Mouse (Mus musculus) brain, embryonic 14.5 days (tissue): ENCODE measurements around the gene Cyp2a4. TPM values are rescaled to one million over a fixed set of nuclear protein-coding genes. Genes with fewer than 3 reads are reported as not detected.
"Not testable (repeated sequence)": the region's sequence is repeated elsewhere in the genome, so short reads cannot be mapped to it uniquely, and the experiment has no call there.

ENCODE experiments used
- DNase-seq: peaks from one replicate; pipeline ENCODE4 v3.0.0-alpha.2; 2011; ENCODE audit warnings: low read depth
- polyA plus RNA-seq: library from polyadenylated mRNA; depleted of rRNA; stranded (reverse); fragments of >200 nt; gene quantifications from 2 replicates; pipeline ENCODE4 v1.2.3, GENCODE M21; 2012; rRNA removed

Cyp2a4 gene
- not detected in 2 replicates for polyA plus RNA-seq

GRCm38 (mm10) chr7:26306926-26307325 lies at the start of gene Cyp2a4:
Cyp2a4 (plus strand) TSS chr7:26307169.
- not testable (repeated sequence) for DNase-seq

- DNase-seq: not testable (repeated sequence)
These were observed 46.9 kb upstream of the Cyp2a4 start, which contains the start of gene Vmn1r184 for GRCm38 (mm10) chr7:26260034-26260433. Vmn1r184 (plus strand) TSS chr7:26260334.

DNA sequence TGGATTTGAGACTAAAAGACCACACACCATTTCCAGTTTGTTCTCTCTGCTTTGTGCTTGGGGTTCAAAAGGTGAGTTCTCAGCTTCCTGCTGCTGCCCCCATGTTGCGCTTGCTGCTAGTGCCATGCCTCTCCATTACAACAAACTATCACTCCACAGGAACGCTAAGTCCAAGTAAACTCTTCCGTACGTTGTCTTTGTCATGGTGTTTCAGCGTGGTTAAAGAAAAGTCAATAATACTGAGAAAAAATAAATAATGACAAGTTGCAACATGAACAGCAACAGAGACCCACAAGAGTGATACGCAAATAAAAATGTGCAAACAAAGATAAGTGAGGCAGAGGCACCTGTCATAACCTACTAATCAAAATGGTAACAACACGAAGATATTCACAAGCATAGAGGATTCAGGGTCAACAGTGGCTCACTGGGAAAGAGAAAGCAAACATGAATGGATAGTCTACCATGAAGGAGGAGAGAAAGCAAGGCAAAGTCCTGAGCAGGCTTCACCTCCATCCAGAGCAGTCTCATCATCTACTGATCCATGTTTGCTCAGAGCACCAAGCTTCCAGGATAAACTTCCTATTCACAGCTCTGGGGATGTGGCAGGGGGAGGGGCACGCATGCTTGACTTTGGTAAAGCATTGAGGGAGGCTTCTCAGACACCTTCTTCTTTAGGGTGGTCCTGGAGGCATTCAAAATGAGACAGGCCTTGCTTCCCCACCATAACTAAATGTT lies 3.4 kb upstream of the Cyp2a4 start:
- not testable (repeated sequence) for DNase-seq

DNA sequence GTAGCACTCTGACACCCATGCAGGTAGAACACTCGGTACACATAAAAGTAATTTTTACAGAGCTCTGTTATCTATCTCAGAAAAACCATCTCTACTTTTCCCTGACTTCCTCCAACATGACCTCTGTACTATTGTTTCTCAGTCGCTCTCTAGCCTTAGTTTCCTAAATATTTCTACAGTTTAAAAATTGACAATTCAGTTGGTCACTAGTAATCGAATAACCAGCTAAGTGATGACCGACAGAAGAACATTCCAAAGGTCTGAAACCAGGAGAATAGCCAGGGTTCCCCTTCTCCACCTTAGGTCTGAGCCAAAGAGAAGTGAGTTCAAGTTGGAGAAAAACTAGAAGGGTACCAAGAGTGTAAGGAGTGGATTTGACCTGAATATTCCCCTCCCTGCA lies 4.8 kb downstream of the Cyp2a4 start:
- not testable (repeated sequence) for DNase-seq

- DNase-seq: not testable (repeated sequence)
These were observed 8.2 kb downstream of the Cyp2a4 start for GRCm38 (mm10) chr7:26315194-26315593.

DNA sequence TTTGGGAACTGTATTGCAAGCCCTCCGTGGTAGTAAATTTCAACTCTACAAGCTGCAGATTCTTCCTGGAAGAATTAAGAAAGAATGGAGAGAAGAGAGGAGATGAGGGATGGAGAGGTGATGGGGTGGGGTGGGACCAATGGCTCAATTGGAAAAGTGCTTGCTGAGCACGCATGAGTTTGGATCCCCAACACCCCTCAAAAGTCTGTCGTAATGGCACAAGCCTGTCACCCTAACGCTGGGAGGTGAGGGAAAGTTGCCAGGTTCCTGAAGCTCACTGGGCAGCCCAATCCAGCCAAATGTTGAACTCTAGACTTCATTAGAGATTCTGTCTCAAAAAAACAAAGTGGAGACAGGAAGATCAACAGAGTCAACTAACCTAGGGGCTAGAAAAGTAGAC lies 8.8 kb downstream of the Cyp2a4 start:
- not testable (repeated sequence) for DNase-seq

- not testable (repeated sequence) for DNase-seq
These were observed 13.4 kb downstream of the Cyp2a4 start for GRCm38 (mm10) chr7:26320361-26320760.

DNA sequence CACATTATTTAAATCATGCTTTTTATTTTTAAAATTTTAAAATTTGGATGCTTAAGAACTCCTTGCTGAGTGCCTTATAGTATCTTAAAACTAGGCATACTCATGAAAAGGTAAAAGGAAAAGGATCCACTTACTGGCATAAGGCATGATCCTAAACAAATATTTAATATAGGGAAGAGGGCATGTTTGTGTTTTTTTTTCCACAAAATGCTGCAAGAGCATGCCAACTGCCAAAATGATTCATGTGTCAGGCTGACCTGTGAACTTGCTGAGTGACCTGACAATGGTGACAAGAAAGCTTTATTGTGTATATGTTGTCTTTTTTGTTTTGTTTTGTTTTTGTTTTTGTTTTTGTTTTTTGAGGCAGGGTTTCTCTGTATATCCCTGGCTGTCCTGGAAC lies 43.2 kb downstream of the Cyp2a4 start:
- DNase-seq: not testable (repeated sequence)

- not testable (repeated sequence) for DNase-seq
These were observed 45.3 kb downstream of the Cyp2a4 start for GRCm38 (mm10) chr7:26352258-26352657.

- DNase-seq: not testable (repeated sequence)
These were observed 49.8 kb downstream of the Cyp2a4 start for GRCm38 (mm10) chr7:26356719-26357118.

Other genes starting within 250 kb of the Cyp2a4 start
- not detected in 2 replicates for gene Cyp2b13, start 245.7 kb upstream of the Cyp2a4 start, polyA plus RNA-seq
- not detected in 2 replicates for gene Cyp2b9, start 133.8 kb upstream of the Cyp2a4 start, polyA plus RNA-seq
- not detected in 2 replicates for gene Vmn1r184, start 46.8 kb upstream of the Cyp2a4 start, polyA plus RNA-seq
- not detected in 2 replicates for gene Nlrp9c, start 96.5 kb downstream of the Cyp2a4 start, polyA plus RNA-seq
- not detected in 2 replicates for gene Nlrp4a, start 127.9 kb downstream of the Cyp2a4 start, polyA plus RNA-seq
- not detected in 2 replicates for gene Nlrp9a, start 227.9 kb downstream of the Cyp2a4 start, polyA plus RNA-seq